Mouse (Mus musculus) megakaryocyte, embryonic 14.5 days (primary cell): ENCODE data around the gene Zkscan14.

Experiments used
- FLI1 ChIP-seq: IDR thresholded peaks from 2 replicates; pipeline ENCODE4 v1.6.1; 2012; ENCODE audit warnings: low read length, inconsistent platforms, mixed read lengths
- GATA1 ChIP-seq: IDR thresholded peaks from 3 replicates; pipeline ENCODE4 v1.6.1; 2012; ENCODE audit warnings: mixed read lengths, low read length, inconsistent platforms, borderline replicate concordance

GRCm38 (mm10) chr5:145190875-145191798, 10.5 kb downstream of the Zkscan14 start:
- TF ChIP-seq GATA1 = no peak
- TF ChIP-seq FLI1 = no peak
